Mouse (Mus musculus) c-Kit-positive CD71-positive TER-119-negative erythroid progenitor cells, embryonic 14.5 days (primary cell): ENCODE results near the gene Slc44a4.
"Not testable (repeated sequence)": the region's sequence is repeated elsewhere in the genome, so short reads cannot be mapped to it uniquely, and the experiment has no call there.

Experiments
- DNase-seq: peaks from one replicate; pipeline ENCODE4 v3.0.0-alpha.2; 2013; ENCODE audit warnings: low read depth

Gene Slc44a4

GRCm38 (mm10) chr17:34899053-34899889 lies 15.0 kb upstream of the Slc44a4 start:
- no peak for DNase-seq

DNA sequence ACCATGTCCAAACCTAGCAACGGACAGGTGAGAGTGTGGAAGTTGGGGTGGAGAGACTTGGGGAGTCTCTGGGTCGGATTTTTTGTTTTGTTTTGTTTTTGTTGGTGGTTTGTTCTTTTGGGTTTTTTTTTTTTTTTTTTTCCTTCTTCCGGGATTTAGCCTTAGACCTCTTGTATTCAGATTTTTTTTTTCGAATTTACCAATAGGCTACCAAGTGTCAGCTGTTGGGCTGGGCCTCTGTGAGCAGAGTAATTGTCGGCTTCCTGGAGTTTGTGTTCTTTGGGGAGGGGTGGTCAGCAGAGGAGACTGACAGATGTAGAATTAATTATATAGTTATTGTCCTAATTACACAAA lies 14.4 kb upstream of the Slc44a4 start:
- no peak for DNase-seq

DNA sequence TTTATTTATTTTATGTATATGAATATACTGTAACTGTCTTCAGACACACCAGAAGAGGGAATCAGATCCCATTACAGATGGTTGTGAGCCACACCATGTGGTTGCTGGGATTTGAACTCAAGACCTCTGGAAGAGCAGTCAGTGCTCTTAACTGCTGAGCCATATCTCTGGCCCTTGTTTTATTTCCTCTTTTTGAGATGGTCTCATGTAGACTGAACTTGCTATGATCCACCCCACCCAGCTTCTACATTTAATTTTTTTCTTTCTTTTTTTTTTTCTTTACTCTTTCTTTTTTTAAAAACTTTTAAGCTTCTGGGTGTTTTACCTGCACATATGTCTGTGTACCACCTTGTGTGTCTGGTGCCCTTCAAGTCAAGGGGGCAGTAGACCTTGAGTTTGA lies 13.4 kb upstream of the Slc44a4 start:
- not testable (repeated sequence) for DNase-seq

- not testable (repeated sequence) for DNase-seq
Measured at GRCm38 (mm10) chr17:34901948-34902347, 12.3 kb upstream of the Slc44a4 start.

DNA sequence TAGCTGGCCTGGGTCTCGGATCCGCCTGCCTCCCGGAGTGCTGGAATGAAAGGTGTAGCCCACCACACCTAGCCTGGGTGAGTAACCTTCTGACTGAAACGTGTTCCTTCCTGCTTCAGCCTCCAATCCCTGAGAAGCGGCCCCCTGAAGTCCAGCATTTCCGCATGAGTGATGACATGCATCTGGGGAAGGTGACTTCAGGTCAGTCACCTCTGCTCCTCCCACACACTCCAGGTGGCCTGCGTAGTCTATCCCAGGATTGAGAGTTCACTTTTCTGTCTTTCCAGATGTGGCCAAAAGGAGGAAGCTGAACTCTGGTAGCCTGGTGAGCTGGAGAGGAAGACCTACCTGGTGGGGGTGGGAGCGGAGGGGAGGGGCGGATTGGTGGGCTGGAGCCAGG lies 11.4 kb upstream of the Slc44a4 start:
- no peak for DNase-seq

DNA sequence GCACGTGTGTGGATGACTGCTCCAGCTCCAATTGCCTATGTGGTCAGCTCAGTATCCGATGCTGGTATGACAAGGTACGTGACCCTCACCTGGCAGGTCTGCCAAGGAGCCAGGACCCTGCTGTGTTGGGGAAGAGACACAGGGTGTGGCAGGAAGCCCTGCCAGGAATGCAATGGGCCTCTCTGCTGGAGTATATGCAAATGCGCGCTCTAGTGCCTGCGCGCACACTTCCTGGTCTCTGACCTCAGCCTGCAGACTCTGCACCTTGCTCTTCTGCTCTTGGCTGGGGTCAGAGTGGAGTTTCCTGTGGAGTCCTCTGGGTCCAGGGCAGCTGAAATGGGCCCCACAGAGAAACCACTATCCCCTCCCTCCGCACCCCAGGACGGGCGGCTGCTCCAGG lies 3.3 kb upstream of the Slc44a4 start:
- no peak for DNase-seq

DNA sequence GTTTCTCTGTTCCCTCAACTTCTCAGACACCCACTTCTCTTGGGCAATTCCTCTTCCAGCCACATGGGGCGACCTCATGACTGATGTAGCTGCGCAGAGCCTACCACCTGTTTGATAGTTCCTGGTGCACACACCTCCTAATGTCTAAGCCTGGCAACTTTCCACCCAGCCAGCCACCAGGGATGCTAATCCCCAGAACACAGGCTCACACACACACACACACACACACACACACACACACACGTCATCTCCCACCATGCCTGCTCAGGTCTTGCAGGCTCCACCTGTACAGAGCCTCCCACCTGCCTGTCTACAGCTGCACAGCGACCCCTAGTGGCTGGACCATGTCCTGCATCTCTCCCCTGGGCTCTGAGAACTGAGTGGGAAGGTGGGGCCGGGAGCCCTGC lies 2.3 kb upstream of the Slc44a4 start:
- peak; percentile 73 for DNase-seq

- no peak for DNase-seq
Measured at GRCm38 (mm10) chr17:34915410-34915831, 1.2 kb downstream of the Slc44a4 start.

- DNase-seq, result no peak
Measured at GRCm38 (mm10) chr17:34916316-34916715, 2.0 kb downstream of the Slc44a4 start.

DNA sequence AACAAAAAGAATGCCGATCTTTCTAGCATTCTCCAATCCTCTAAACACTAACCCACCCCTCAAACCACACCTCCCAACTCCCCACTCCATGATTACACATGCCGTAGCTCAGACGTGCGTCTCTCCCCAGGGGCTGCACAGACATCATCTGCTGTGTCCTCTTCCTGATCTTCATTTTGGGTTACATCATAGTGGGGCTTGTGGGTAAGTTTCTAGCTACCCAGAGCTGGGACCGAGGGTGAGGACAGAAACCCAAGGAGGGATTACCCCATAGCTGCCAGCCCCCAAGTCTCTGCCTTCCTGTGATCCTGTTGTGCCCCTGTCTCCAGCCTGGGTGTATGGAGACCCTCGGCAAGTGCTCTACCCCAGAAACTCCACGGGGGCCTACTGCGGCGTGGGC lies 2.9 kb downstream of the Slc44a4 start:
- DNase-seq, result no peak

- DNase-seq, result no peak
Measured at GRCm38 (mm10) chr17:34922939-34923338, 8.7 kb downstream of the Slc44a4 start.

DNA sequence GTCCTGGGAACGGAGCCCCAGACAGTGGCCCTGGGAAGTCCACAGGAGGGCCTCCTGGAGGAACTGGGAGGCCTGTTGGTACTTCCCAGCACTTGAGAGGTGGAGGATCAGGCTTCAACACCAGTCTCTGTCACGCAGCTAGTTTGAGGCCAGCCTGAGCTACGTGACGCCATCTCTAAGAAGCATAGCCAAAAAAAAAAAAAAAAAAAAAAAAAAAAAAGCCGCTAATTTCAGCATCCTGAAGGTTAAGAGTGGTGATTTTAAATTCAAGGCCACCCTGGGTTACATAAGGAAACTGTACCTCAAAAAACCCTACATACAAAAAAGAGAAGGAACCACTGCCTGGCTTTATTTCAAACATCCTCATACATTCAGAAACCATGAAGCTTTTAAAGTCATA lies 10.0 kb downstream of the Slc44a4 start:
- DNase-seq, result no peak

DNA sequence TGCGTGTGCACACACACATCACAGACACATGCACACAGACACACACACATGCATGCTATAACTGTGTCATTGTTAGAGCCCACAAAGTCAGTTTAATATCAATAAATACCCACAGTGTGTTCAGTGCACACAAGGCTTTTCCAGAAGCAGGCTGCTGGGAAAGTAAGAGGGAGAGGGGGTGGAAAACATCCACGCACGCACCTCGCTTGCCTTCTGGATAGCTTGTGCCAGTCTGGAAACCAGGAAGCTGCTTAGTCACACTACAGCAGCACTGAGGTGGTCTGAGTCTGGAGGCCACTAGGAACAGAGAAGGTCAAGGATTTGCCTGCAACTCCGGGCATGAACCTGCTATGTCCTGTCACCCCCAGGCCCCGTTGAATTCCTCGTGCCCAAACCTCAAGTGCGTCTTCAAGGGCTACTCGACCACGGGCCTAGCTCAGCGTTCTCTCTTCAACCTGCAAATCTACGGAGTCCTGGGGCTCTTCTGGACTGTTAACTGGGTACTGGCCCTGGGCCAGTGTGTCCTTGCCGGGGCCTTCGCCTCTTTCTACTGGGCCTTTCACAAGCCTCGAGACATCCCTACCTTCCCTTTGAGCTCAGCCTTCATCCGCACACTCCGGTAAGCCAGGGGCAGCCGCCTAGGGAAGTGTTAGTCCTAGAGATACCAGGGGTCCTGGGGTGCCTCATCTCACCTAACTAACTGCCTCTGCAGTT lies 13.2 kb downstream of the Slc44a4 start:
- no peak for DNase-seq

DNA sequence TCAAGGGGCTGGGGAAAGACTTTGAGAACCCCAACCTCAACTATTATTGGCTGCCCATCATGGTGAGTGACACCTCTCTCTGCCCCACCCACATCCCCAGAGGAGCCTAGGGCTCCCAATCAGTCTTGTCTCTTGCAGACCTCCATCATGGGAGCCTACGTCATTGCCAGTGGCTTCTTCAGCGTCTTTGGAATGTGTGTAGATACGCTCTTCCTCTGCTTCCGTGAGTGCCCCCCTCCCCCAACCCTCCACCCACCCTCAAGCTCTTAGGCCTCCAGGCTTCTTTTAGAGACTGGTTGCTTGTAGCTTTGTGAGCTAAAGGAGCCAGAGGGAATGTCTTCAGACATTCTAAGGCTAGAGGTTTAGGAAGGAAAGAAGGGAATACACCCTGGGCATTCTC lies 14.6 kb downstream of the Slc44a4 start:
- DNase-seq, result no peak

GRCm38 (mm10) chr17:34931061-34931734 lies 16.9 kb downstream of the Slc44a4 start, which contains the start of gene Neu1:
Neu1 (plus strand) TSS chr17:34931253.
- DNase-seq, result peak; percentile 99

- DNase-seq, result no peak
Measured at GRCm38 (mm10) chr17:34931735-34932098, 17.5 kb downstream of the Slc44a4 start.

GRCm38 (mm10) chr17:34932287-34932686 lies 18.0 kb downstream of the Slc44a4 start:
- DNase-seq, result no peak

GRCm38 (mm10) chr17:34934031-34934430 lies 19.8 kb downstream of the Slc44a4 start:
- DNase-seq, result no peak

GRCm38 (mm10) chr17:34934830-34935229 lies 20.6 kb downstream of the Slc44a4 start:
- DNase-seq, result no peak

GRCm38 (mm10) chr17:34937960-34938505 lies 23.8 kb downstream of the Slc44a4 start:
- no peak for DNase-seq

DNA sequence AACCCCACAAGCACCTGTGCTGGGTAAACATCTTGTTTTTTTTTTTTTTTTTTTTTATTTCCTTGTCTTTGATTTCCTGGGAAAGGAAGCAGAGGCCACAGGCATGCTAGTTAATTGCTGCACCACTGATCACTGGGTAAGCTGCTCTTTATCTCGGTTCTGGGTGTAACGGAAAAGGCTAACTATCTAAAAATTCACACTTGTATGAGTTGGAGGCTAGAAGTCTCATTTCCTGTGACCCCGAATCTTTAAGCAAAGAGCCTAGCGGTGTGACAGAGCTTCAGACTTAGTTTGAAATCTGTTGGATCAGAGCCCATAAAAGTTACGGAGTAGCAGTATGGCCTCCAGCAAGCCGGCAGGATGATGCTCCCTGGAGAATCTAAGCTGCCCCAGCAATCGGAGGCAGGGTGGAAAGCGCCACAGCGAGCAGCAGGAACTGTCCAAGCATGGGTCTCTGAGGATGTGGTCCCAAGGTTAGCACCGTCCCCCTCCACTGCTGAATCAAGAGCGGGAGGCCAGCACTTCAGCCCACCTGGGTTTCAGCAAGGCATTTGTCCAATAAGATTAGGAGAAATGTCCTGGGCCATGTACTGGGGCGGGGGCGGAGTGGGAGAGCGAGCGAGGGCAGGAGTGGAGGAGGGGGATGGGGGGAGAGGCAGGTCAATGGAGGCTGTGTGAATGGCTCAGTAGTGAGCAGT lies 27.2 kb downstream of the Slc44a4 start:
- no peak for DNase-seq
